Mouse (Mus musculus) MEL (cell line): Measurements from ENCODE around the gene Cenpi. TPM values are rescaled to one million over a fixed set of nuclear protein-coding genes. Genes with fewer than 3 reads are reported as not detected.

Experiments used
- DNase-seq: peaks from one replicate; pipeline ENCODE4 v3.0.0; 2011; ENCODE audit warnings: low read depth, low spot score
- H3K27ac ChIP-seq: 2 replicates; pipeline ENCODE4 v1.5.1; 2012; ENCODE audit warnings: low read depth, mild to moderate bottlenecking, control low read depth, low read length, moderate library complexity; ENCODE audit not compliant: control insufficient read depth
- H3K27me3 ChIP-seq, 2 experiments: fragments of 150-350 bp in 1 of 2; sonication (generic) in 1 of 2; 2 replicates each; pipeline ENCODE4 v1.6.1; 2012; ENCODE audit warnings: low read length in 2 of 2, mild to moderate bottlenecking in 2 of 2, improper control_type of control experiment in 1 of 2, moderate library complexity in 1 of 2; ENCODE audit not compliant: insufficient read depth in 2 of 2, control insufficient read depth in 1 of 2
- H3K36me3 ChIP-seq, 2 experiments: 2 replicates each; pipeline ENCODE4 v1.6.1; 2012 to 2014; ENCODE audit warnings: low read length in 2 of 2, improper control_type of control experiment in 1 of 2, inconsistent platforms in 1 of 2, mild to moderate bottlenecking in 1 of 2; ENCODE audit not compliant: insufficient read depth in 2 of 2, control insufficient read depth in 1 of 2
- H3K4me1 ChIP-seq, 2 experiments: fragments of 150-350 bp in 1 of 2; sonication (generic) in 1 of 2; 2 replicates each; pipeline ENCODE4 v1.6.1; 2012; ENCODE audit warnings: low read length in 2 of 2, improper control_type of control experiment in 1 of 2, mild to moderate bottlenecking in 1 of 2; ENCODE audit not compliant: insufficient read depth in 2 of 2, control insufficient read depth in 1 of 2
- H3K4me3 ChIP-seq, 2 experiments: fragments of 150-350 bp in 1 of 2; sonication (generic) in 1 of 2; 2 replicates each; pipeline ENCODE4 v1.5.1; 2012; ENCODE audit warnings: low read depth in 2 of 2, low read length in 2 of 2, mild to moderate bottlenecking in 2 of 2, moderate library complexity in 2 of 2, control low read depth in 1 of 2, improper control_type of control experiment in 1 of 2; ENCODE audit not compliant: control insufficient read depth in 1 of 2, insufficient read depth in 1 of 2
- H3K79me2 ChIP-seq: 2 replicates; pipeline ENCODE4 v1.6.1; 2012; ENCODE audit warnings: mild to moderate bottlenecking, low read length, moderate library complexity; ENCODE audit not compliant: control insufficient read depth, poor library complexity, insufficient read depth
- H3K9ac ChIP-seq: 2 replicates; pipeline ENCODE4 v1.6.1; 2012; ENCODE audit warnings: low read depth, mild to moderate bottlenecking, control low read depth, low read length, moderate library complexity; ENCODE audit not compliant: control insufficient read depth, poor library complexity, severe bottlenecking
- H3K9me3 ChIP-seq: fragments of 150-350 bp; sonication (generic); replicated peaks from 2 replicates; pipeline ENCODE4 v1.6.1; 2012; ENCODE audit warnings: mild to moderate bottlenecking, low read length, improper control_type of control experiment, moderate library complexity; ENCODE audit not compliant: insufficient read depth
- CHD1 ChIP-seq: IDR thresholded peaks from 2 replicates; pipeline ENCODE4 v1.6.1; 2012; ENCODE audit warnings: low read depth, mild to moderate bottlenecking, inconsistent platforms, low read length, improper control_type of control experiment
- CTCF ChIP-seq, 3 experiments: IDR thresholded peaks in 2 of 3; conservative IDR thresholded peaks in 1 of 3; 2 replicates each; pipeline ENCODE4 v1.5.1; 2011 to 2012; ENCODE audit warnings: low read length in 3 of 3, low read depth in 2 of 3, mild to moderate bottlenecking in 2 of 3, improper control_type of control experiment in 1 of 3, inconsistent platforms in 1 of 3, mixed read lengths in 1 of 3, moderate library complexity in 1 of 3; ENCODE audit not compliant: control insufficient read depth in 1 of 3, insufficient read depth in 1 of 3, poor library complexity in 1 of 3, severe bottlenecking in 1 of 3
- ELF1 ChIP-seq: IDR thresholded peaks from 2 replicates; pipeline ENCODE4 v1.6.1; 2014; ENCODE audit warnings: low read depth, mild to moderate bottlenecking, inconsistent platforms, low read length, improper control_type of control experiment, moderate library complexity
- EP300 ChIP-seq, 2 experiments: IDR thresholded peaks; 2 replicates each; pipeline ENCODE4 v1.6.1; 2011; ENCODE audit warnings: improper control_type of control experiment in 2 of 2, low read length in 2 of 2, low read depth in 1 of 2, mild to moderate bottlenecking in 1 of 2
- ETS1 ChIP-seq: IDR thresholded peaks from 2 replicates; pipeline ENCODE4 v1.6.1; 2012; ENCODE audit warnings: low read depth, mild to moderate bottlenecking, inconsistent platforms, low read length, improper control_type of control experiment, moderate library complexity
- GABPA ChIP-seq: IDR thresholded peaks from 2 replicates; pipeline ENCODE4 v1.6.1; 2012; ENCODE audit warnings: low read depth, mild to moderate bottlenecking, inconsistent platforms, low read length, improper control_type of control experiment, moderate library complexity
- GATA1 ChIP-seq: IDR thresholded peaks from 2 replicates; pipeline ENCODE4 v1.6.1; 2011; ENCODE audit warnings: low read depth, low read length, improper control_type of control experiment
- JUND ChIP-seq: IDR thresholded peaks from 2 replicates; pipeline ENCODE4 v1.6.1; 2011; ENCODE audit warnings: low read depth, mild to moderate bottlenecking, improper control_type of control experiment, low read length
- KAT2A ChIP-seq: conservative IDR thresholded peaks from 2 replicates; pipeline ENCODE4 v1.6.1; 2012; ENCODE audit warnings: low read depth, low read length, improper control_type of control experiment, inconsistent platforms
- MAFK ChIP-seq: IDR thresholded peaks from 2 replicates; pipeline ENCODE4 v1.6.1; 2011; ENCODE audit warnings: low read depth, mild to moderate bottlenecking, low read length, improper control_type of control experiment, borderline replicate concordance
- MAX ChIP-seq: IDR thresholded peaks from 2 replicates; pipeline ENCODE4 v1.6.1; 2011; ENCODE audit warnings: low read length, improper control_type of control experiment
- MAZ ChIP-seq: IDR thresholded peaks from 2 replicates; pipeline ENCODE4 v1.6.1; 2012; ENCODE audit warnings: low read depth, mild to moderate bottlenecking, inconsistent platforms, low read length, improper control_type of control experiment
- MEF2A ChIP-seq: IDR thresholded peaks from 2 replicates; pipeline ENCODE4 v1.6.1; 2014; ENCODE audit warnings: low read depth, mild to moderate bottlenecking, inconsistent platforms, low read length, improper control_type of control experiment; ENCODE audit not compliant: poor library complexity, insufficient replicate concordance, severe bottlenecking; ENCODE audit errors: extremely low read depth
- MXI1 ChIP-seq: IDR thresholded peaks from 2 replicates; pipeline ENCODE4 v1.6.1; 2011; ENCODE audit warnings: mild to moderate bottlenecking, low read depth, low read length, improper control_type of control experiment
- MYB ChIP-seq: IDR thresholded peaks from 2 replicates; pipeline ENCODE4 v1.6.1; 2011; ENCODE audit warnings: mild to moderate bottlenecking, low read depth, low read length, improper control_type of control experiment
- MYC ChIP-seq: IDR thresholded peaks from 2 replicates; pipeline ENCODE4 v1.6.1; 2011; ENCODE audit warnings: low read depth, mild to moderate bottlenecking, low read length, improper control_type of control experiment, moderate library complexity
- NELFE ChIP-seq: IDR thresholded peaks from 2 replicates; pipeline ENCODE4 v1.6.1; 2011; ENCODE audit warnings: low read depth, low read length, improper control_type of control experiment
- NRF1 ChIP-seq: IDR thresholded peaks from 2 replicates; pipeline ENCODE4 v1.6.1; 2014; ENCODE audit warnings: low read depth, mild to moderate bottlenecking, inconsistent platforms, low read length, improper control_type of control experiment, moderate library complexity; ENCODE audit not compliant: poor library complexity, insufficient read depth, severe bottlenecking
- POLR2AphosphoS2 ChIP-seq: IDR thresholded peaks from 2 replicates; pipeline ENCODE4 v1.6.1; 2011; ENCODE audit warnings: low read length, improper control_type of control experiment
- POLR2AphosphoS5 ChIP-seq: IDR thresholded peaks from 2 replicates; pipeline ENCODE4 v1.6.1; 2012; ENCODE audit warnings: low read depth, borderline replicate concordance, mild to moderate bottlenecking, inconsistent platforms, low read length, moderate library complexity, mixed read lengths
- RAD21 ChIP-seq: IDR thresholded peaks from 2 replicates; pipeline ENCODE4 v1.6.1; 2011; ENCODE audit warnings: mild to moderate bottlenecking, low read depth, low read length, improper control_type of control experiment
- SIN3A ChIP-seq: IDR thresholded peaks from 2 replicates; pipeline ENCODE4 v1.6.1; 2012; ENCODE audit warnings: low read length, improper control_type of control experiment, inconsistent platforms
- UBTF ChIP-seq: IDR thresholded peaks from 2 replicates; pipeline ENCODE4 v1.6.1; 2012; ENCODE audit warnings: low read depth, mild to moderate bottlenecking, inconsistent platforms, low read length, improper control_type of control experiment, moderate library complexity, borderline replicate concordance; ENCODE audit not compliant: insufficient read depth
- USF1 ChIP-seq: IDR thresholded peaks from 2 replicates; pipeline ENCODE4 v1.6.1; 2014; ENCODE audit warnings: low read depth, mild to moderate bottlenecking, inconsistent platforms, low read length, improper control_type of control experiment, moderate library complexity
- USF2 ChIP-seq, 2 experiments: IDR thresholded peaks; 2 replicates each; pipeline ENCODE4 v1.6.1; 2011 to 2012; ENCODE audit warnings: improper control_type of control experiment in 2 of 2, low read length in 2 of 2, borderline replicate concordance in 1 of 2, inconsistent platforms in 1 of 2, low read depth in 1 of 2, mild to moderate bottlenecking in 1 of 2; ENCODE audit not compliant: insufficient read depth in 1 of 2
- ZC3H11A ChIP-seq: IDR thresholded peaks from 2 replicates; pipeline ENCODE4 v1.6.1; 2012; ENCODE audit warnings: low read depth, mild to moderate bottlenecking, inconsistent platforms, low read length, improper control_type of control experiment
- ZMIZ1 ChIP-seq: IDR thresholded peaks from 2 replicates; pipeline ENCODE4 v1.6.1; 2012; ENCODE audit warnings: low read depth, mild to moderate bottlenecking, inconsistent platforms, low read length, improper control_type of control experiment, moderate library complexity
- polyA plus RNA-seq, 2 experiments: library from polyadenylated mRNA; stranded (reverse) in 1 of 2; unstranded in 1 of 2; fragments of >175 nt in 1 of 2; fragments of >200 nt in 1 of 2; gene quantifications; 2 replicates each; pipeline versions ENCODE4 v1.2.1 to v1.2.4; 2012; ENCODE audit warnings: low replicate concordance in 2 of 2, low read depth in 1 of 2; ENCODE audit not compliant: insufficient read length in 2 of 2, insufficient read depth in 1 of 2, missing spikeins in 1 of 2
- total RNA-seq: library from RNA; depleted of rRNA; stranded (reverse); fragments of 300-350 nt; gene quantifications from 2 replicates; pipeline ENCODE4 v1.2.3, GENCODE M21; 2012

The Cenpi gene
- total and polyA plus RNA-seq, 3 experiments = 50.8 to 56.3 TPM; not detected in 1

- Histone ChIP-seq H3K79me2 (peaks cover 15% of the 10 kb centered on the region), H3K9ac (peak overlapping the region; percentile 89), H3K27ac (no peak overlapping the region)
- DNase-seq = peak; percentile 24
- TF ChIP-seq POLR2AphosphoS2 (no peak), KAT2A (no peak), ZC3H11A (no peak), USF2 (IDR thresholded peaks at IDR 0.05; ENCODE audit: borderline replicate concordance in 1 of 2, insufficient read depth in 1 of 2, low read depth in 1 of 2, low read length in 2 of 2) (no peak), GABPA (no peak), MXI1 (no peak), MYB (no peak), USF1 (no peak)
- TF ChIP-seq, all 39 proteins: peak for 0
- Histone ChIP-seq H3K36me3 (peaks cover 2 to 19% of the 10 kb centered on the region in 2 experiments; a peak in 3 of 4 replicates), H3K4me3 (peak overlapping the region in 1 of 2 experiments; percentile 91; a peak in 2 of 4 replicates), H3K27me3 (no peaks in the 10 kb centered on the region), H3K4me1 (peaks cover 10 to 11% of the 10 kb centered on the region in 2 experiments), H3K9me3 (no peaks in the 10 kb centered on the region)
Measured at GRCm38 (mm10) chrX:134275715-134276114, 32.2 kb upstream of the Cenpi start.

GRCm38 (mm10) chrX:134276275-134277160 lies 31.4 kb upstream of the Cenpi start, which contains the start of gene Trmt2b:
Gene Trmt2b, minus strand, starts transcription at chrX:134276984.
- Histone ChIP-seq H3K9me3 (no peaks in the 10 kb centered on the region), H3K27me3 (no peaks in the 10 kb centered on the region), H3K27ac (peak within 1 kb of the TSS; percentile 79), H3K79me2 (peaks cover 15% of the 10 kb centered on the region), H3K36me3 (peaks cover 2 to 23% of the 10 kb centered on the region in 2 experiments; a peak in 3 of 4 replicates), H3K4me1 (peaks cover 12 to 13% of the 10 kb centered on the region in 2 experiments), H3K4me3 (peak within 1 kb of the TSS; percentile 91), H3K9ac (peak within 1 kb of the TSS; percentile 89)
- DNase-seq = peak; percentile 92
- peak; percentile 70; the same call in 1 of the 2 replicates for TF ChIP-seq SIN3A
- TF ChIP-seq USF2 (IDR thresholded peaks at IDR 0.05; ENCODE audit: borderline replicate concordance in 1 of 2, insufficient read depth in 1 of 2, low read depth in 1 of 2, low read length in 2 of 2) = no peak
- TF ChIP-seq JUND = no peak
- TF ChIP-seq MAX = peak; percentile 72
- peak in 1 of 2 experiments; percentile 41; a peak in 2 of 4 replicates for TF ChIP-seq EP300 (IDR thresholded peaks at IDR 0.05; ENCODE audit: low read depth in 1 of 2, low read length in 2 of 2)
- peak; percentile 46; the same call in 1 of the 2 replicates for TF ChIP-seq KAT2A
- TF ChIP-seq CTCF (IDR thresholded peaks at IDR 0.05 in 2 of 3, conservative IDR thresholded peaks at IDR 0.05 in 1 of 3; ENCODE audit: control insufficient read depth in 1 of 3, insufficient read depth in 1 of 3, low read depth in 2 of 3, low read length in 3 of 3, poor library complexity in 1 of 3, severe bottlenecking in 1 of 3) = no peak
- TF ChIP-seq RAD21 = no peak
- peak; percentile 63 for TF ChIP-seq NRF1
- TF ChIP-seq ETS1 = no peak
- no peak for TF ChIP-seq GABPA
- peak; percentile 78 for TF ChIP-seq NELFE
- TF ChIP-seq ZMIZ1 = peak; percentile 76; the same call in 1 of the 2 replicates
- no peak for TF ChIP-seq MEF2A
- TF ChIP-seq GATA1 = peak; percentile 71
- no peak for TF ChIP-seq CHD1
- TF ChIP-seq MYC = 0 out of 2 replicates have a peak, but pooled peaks have one; percentile 19
- TF ChIP-seq ELF1 = peak; percentile 97
- TF ChIP-seq UBTF = no peak
- TF ChIP-seq MAZ = peak; percentile 68; the same call in 1 of the 2 replicates
- no peak for TF ChIP-seq POLR2AphosphoS5
- TF ChIP-seq MAFK = no peak
